Mouse (Mus musculus) lung, postnatal 0 days (tissue): ENCODE measurements around the gene Pakap.

Experiments used
- CTCF ChIP-seq: IDR thresholded peaks from 2 replicates; pipeline ENCODE4 v1.5.1; 2016; ENCODE audit warnings: antibody characterized with exemption, mild to moderate bottlenecking
- EP300 ChIP-seq: IDR thresholded peaks from 2 replicates; pipeline ENCODE4 v1.6.1; 2016; ENCODE audit warnings: antibody characterized with exemption, mild to moderate bottlenecking, control low read depth

DNA sequence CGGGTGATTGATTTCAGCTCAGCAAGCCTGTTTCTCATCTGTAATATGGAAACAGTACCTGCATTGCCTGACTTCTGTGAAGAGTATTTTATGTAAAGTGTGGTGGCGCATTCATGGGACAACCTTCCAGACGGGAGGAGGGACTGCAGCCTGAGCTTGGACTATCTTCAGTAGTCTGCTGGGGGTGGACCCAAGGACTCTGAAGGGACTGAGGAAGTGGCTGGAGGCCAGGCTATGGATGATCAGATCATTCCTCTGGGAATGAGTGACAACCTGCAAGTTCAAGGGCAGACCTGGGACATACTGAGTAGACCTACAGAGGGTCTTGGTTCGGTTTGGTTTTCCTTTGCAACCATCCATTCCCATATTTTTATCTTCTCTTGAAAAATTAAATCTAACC, 154.3 kb downstream of the Pakap start:
- no peak for TF ChIP-seq CTCF
- no peak for TF ChIP-seq EP300
